Mouse (Mus musculus): ENCODE data around the gene Plbd1.

Gene Plbd1

DNA sequence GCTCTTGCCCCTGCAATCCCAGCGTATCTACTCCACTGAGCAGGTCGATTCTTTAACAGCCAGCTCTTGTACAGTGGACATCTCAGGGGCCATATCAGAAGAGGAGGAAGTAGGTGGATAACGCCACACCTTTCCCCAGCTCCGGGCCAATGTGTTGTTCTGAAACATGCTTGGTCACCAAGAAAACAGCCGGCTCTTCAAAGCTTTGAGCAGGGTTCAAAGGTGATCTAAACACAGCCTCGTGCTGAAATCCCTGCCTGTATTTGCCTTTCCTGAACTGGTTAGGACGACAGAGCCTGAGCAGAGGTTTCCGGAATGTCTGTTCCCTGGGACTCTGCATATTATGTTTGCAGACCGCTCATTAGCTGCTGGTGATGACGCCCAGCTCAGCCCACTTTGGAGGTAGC is 14.3 kb downstream of the Plbd1 start:
- DNase-seq: no peak

- no peak for DNase-seq
These were observed 15.5 kb downstream of the Plbd1 start for GRCm38 (mm10) chr6:136646207-136646606.

DNA sequence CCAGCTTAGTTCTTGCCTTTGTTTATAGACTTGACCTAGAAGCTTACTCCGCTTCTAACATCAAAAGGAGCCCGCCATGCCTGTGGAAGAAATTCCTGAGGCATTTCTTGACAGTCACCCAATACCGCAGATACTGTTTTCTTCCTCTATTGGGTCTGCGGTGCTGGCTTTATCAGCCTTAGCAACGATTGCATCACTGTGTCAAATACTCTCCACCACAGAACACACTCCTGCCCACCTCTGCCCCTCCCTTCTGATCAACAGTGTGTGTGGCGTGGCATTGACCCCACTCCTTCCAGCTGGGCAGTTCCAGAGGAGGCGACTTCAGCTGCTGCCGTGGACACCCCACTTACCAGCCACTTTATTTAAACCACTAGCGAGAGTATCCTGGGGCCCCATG is 16.0 kb downstream of the Plbd1 start:
- DNase-seq: no peak

GRCm38 (mm10) chr6:136644171-136644570 is 17.6 kb downstream of the Plbd1 start:
- DNase-seq: no peak

DNA sequence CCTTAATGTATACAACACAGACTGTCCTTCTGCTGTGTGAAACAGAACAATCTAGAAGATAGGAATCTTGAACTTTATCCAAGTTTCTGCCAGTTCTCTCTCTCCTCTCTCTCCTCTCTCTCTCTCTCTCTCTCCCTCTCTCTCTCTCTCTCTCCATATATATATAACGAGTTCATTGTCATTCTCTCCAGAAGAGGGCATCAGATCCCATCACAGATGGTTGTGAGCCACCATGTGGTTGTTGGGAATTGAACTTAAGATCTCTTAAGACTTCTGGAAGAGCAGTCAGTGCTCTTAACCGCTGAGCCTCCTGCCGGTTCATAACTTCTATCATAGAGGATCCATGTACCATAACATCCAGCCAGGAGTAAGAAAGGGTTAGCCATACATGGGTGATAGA is 26.7 kb downstream of the Plbd1 start:
- DNase-seq: no peak

DNA sequence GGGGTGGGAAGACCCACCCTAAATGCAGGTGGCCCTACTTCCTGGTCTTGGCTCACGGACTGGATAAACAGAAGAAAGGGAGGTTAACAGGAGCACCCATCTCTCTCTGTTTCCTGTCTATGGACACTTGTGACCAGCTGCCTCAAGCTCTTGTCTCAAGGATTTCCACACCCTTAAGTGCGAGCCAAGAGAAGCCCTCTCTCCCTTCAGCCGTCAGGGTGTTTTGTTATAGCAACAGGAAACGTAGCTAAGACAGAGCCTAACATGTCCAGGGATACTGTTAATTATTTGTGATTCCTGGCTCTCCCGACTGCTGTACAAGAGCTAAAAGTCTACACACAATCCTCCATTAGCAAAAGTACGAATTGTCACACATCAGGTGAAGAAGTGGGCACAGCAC is 28.0 kb downstream of the Plbd1 start:
- no peak for DNase-seq

DNA sequence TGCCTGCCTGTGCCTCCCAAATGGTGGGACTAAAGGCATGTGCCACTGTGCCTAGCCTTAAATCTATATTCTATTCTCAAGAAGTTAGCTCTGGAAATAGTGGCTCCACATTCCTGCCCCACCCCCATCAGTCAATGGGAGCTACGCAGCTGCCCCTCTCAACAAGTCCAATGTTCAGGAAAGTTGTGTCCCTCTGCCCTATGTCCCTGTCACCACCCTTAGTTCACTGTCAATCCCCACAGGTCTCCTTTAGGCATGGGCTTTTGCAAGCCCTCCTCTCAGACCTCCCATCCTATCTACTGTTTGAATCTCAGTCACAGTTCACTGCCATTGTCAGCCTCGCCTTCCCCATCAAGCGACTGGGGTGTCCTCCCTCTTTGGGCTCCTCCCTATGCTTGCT is 28.6 kb downstream of the Plbd1 start:
- DNase-seq: no peak

GRCm38 (mm10) chr6:136631945-136632534 is 29.7 kb downstream of the Plbd1 start:
- DNase-seq: no peak

GRCm38 (mm10) chr6:136631519-136631918 is 30.2 kb downstream of the Plbd1 start:
- DNase-seq: no peak

DNA sequence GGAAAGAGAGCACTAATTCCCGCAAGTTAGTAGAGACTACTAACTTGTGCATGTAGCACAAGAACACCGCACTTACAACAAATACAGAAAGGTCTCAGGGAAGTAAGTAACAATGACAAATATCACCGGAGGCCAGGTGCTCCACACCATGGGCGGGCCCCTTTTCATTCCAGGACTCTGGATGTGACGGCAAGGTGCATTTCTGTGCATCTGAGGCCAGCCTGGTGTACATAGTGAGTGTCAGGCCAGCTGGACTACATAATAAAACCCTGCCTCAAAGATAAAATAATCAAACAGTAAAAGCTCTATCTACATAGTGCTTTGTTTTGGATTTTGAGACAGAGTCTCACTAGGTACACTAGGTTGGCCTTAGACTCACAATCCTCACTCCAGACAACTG is 32.1 kb downstream of the Plbd1 start:
- no peak for DNase-seq

- DNase-seq: no peak
These were observed 36.3 kb downstream of the Plbd1 start for GRCm38 (mm10) chr6:136625421-136625820.

- peak; percentile 54 for DNase-seq
These were observed 41.2 kb downstream of the Plbd1 start for GRCm38 (mm10) chr6:136620361-136621139.

DNA sequence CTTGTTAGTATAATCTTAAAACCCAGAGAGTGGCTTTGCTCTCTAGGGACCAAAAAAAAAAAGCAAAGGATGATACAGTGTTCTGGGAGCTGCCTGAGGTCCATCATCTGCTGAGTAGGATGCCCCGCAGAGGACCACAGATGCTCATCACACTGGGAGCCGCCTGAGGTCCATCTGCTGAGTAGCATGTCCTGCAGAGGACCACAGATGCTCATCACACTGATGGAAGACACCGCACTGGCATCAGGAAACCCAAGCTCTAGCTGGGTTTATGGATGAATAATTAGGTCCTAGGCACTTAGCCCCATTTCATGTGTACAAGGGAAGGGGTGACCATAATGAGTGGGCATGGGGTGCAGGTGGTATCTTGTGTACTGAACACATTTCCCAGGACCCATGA is 47.6 kb downstream of the Plbd1 start:
- DNase-seq: peak; percentile 91

- DNase-seq: no peak
These were observed 49.4 kb downstream of the Plbd1 start for GRCm38 (mm10) chr6:136612312-136612711.

DNA sequence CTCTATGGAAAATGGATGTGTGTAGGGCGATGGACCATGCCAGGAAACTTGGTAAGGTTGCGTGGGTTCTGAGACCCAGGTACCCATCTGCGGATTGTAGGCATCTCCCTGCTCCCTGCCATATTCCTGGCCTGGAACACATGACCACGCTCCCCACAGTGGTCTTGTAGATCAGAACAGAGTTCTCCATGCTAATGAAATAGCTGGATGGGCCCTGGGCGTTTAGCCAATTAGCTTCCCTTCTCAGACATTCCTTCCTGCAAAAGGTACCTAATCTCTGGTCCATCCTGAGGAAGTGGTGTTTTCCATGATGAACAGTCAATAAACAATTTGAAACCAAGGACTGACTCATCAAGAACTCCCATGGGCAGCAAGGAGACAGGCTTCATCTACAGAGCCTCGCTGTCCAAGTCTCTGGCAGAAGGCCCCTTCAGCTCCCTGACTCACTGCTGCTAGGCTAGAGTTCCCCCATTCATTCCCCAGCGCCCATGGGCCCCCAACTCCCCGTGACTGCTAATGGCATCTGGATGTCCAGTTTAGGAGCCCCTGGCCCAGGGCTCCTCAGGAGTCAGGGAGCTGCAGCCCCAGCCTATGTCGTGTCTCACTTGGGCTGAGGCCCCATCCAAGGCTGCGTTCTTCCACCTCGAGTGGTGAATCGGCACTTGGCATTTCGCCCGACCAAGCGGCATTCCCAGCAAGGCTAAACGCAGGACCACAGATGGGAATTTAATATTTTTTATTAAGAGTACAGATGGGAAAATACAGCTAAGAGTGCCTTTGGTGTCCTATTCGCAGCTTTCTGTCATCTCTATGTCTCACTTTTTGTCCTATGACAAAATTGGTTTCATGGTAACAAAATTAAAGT is 50.1 kb downstream of the Plbd1 start:
- peak; percentile 58 for DNase-seq

DNA sequence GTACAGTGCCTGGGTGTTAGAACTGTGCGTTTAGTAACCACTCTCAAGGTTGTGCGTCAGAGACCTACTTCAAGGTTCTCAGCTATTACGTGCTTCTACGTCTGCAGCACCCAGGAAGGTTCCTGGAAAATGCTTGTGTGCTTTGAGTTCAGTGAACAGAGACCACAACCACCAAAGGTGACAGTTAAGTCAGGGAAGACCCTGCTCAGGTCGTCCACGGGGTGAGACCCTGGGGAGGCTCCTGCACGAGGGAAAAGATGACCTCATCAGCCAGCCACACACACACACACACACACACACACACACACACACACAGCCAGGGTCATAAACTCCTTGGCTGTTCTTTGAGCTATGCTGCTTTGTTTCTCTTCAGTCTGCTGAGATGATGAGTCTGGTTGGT is 59.1 kb downstream of the Plbd1 start:
- DNase-seq: no peak

GRCm38 (mm10) chr6:136594541-136594940 is 67.2 kb downstream of the Plbd1 start:
- DNase-seq: no peak

GRCm38 (mm10) chr6:136590739-136591138 is 71.0 kb downstream of the Plbd1 start:
- no peak for DNase-seq

DNA sequence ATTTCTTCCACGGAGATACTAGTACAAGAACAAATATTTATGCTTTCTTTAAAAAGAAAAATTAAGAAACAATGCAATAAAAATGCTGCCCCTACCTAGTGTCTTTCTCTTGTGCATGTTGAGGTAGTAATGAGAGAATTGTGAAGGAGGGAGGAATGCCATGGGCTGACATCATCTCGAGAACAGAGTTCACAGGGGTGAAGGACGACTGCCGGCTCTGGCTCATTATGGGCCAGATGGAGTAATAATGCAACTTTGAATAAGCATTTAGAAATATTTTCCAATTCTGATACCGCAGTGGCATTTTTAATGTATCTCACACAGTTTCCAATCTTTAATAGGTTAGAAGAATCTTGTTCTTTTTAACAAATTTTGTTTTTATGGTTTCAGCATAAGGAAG is 95.7 kb downstream of the Plbd1 start:
- DNase-seq: no peak
